Mouse (Mus musculus) ES-Bruce4 (cell line): ENCODE data around the gene Fam107b. TPM values are rescaled to one million over a fixed set of nuclear protein-coding genes. Genes with fewer than 3 reads are reported as not detected.

ENCODE experiments used
- H3K27ac ChIP-seq: 2 replicates; pipeline ENCODE4 v1.5.1; 2012; ENCODE audit warnings: low read length, inconsistent platforms; ENCODE audit not compliant: insufficient read depth
- H3K27me3 ChIP-seq: 2 replicates; pipeline ENCODE4 v1.6.1; 2012; ENCODE audit warnings: mild to moderate bottlenecking, low read length, inconsistent platforms; ENCODE audit not compliant: control insufficient read depth, poor library complexity, insufficient read depth, severe bottlenecking
- H3K36me3 ChIP-seq: 2 replicates; pipeline ENCODE4 v1.6.1; 2012; ENCODE audit warnings: inconsistent platforms, mild to moderate bottlenecking, low read length, moderate library complexity; ENCODE audit not compliant: control insufficient read depth, poor library complexity, insufficient read depth, severe bottlenecking
- H3K4me1 ChIP-seq: one replicate; pipeline ENCODE4 v1.8.1; 2011; ENCODE audit warnings: low read length; ENCODE audit not compliant: control insufficient read depth, insufficient read depth
- H3K4me3 ChIP-seq: 2 replicates; pipeline ENCODE4 v1.5.1; 2011; ENCODE audit warnings: low read depth, mild to moderate bottlenecking, low read length
- H3K9ac ChIP-seq: 2 replicates; pipeline ENCODE4 v1.6.1; 2012; ENCODE audit warnings: low read depth, mild to moderate bottlenecking, inconsistent platforms; ENCODE audit not compliant: poor library complexity, severe bottlenecking
- H3K9me3 ChIP-seq: replicated peaks from 2 replicates; pipeline ENCODE4 v1.6.1; 2012; ENCODE audit warnings: mild to moderate bottlenecking, low read length, inconsistent platforms; ENCODE audit not compliant: control insufficient read depth, poor library complexity, insufficient read depth, severe bottlenecking
- CTCF ChIP-seq: IDR thresholded peaks from one replicate; pipeline ENCODE4 v1.8.1; 2011; ENCODE audit warnings: low read depth, low read length
- EP300 ChIP-seq: IDR thresholded peaks from 2 replicates; pipeline ENCODE4 v1.6.1; 2011; ENCODE audit warnings: low read depth, low read length; ENCODE audit not compliant: insufficient read depth
- POLR2A ChIP-seq: IDR thresholded peaks from one replicate; pipeline ENCODE4 v1.8.1; 2011; ENCODE audit warnings: low read length; ENCODE audit not compliant: insufficient read depth
- polyA plus RNA-seq: library from polyadenylated mRNA; stranded (reverse); fragments of >200 nt; gene quantifications from 2 replicates; pipeline ENCODE4 v1.2.4, GENCODE M21; 2011; ENCODE audit warnings: low read depth; ENCODE audit not compliant: missing spikeins, insufficient read depth, insufficient read length

The Fam107b gene
- polyA plus RNA-seq, 1 experiment = 54.4 TPM

GRCm38 (mm10) chr2:3758406-3758805 lies 188.1 kb downstream of the Fam107b start:
- Histone ChIP-seq H3K36me3 (no peaks in the 10 kb centered on the region), H3K9me3 (no peaks in the 10 kb centered on the region), H3K4me3 (no peak overlapping the region), H3K27ac (no peak overlapping the region), H3K9ac (no peak overlapping the region), H3K4me1 (no peaks in the 10 kb centered on the region), H3K27me3 (no peaks in the 10 kb centered on the region)
- TF ChIP-seq EP300 (no peak), CTCF (no peak), POLR2A (no peak)

- Histone ChIP-seq H3K27ac (no peak overlapping the region), H3K36me3 (no peaks in the 10 kb centered on the region), H3K4me1 (no peaks in the 10 kb centered on the region), H3K27me3 (no peaks in the 10 kb centered on the region), H3K9me3 (no peaks in the 10 kb centered on the region), H3K4me3 (no peak overlapping the region), H3K9ac (no peak overlapping the region)
- TF ChIP-seq POLR2A (no peak), EP300 (no peak), CTCF (no peak)
Measured at GRCm38 (mm10) chr2:3760234-3760836, 190.0 kb downstream of the Fam107b start.

DNA sequence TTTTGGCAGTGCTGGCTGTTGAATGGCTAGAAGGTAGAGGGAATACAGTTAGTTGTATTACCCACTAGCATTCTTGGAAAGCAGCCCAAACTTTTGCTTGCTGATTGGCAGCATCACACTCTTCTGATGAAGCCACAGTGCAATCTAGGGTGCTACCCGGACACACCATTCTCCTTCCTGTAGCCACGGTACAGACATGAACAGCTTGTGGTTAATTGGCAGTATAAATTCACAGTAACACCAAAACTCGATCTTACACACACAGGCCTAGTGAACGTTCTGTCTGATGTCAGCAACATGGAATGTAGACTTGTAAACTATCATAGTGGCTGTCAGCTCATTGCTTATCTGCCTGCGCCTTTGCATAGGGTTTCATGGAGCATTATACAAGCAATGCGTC lies 193.8 kb downstream of the Fam107b start:
- Histone ChIP-seq H3K36me3 (no peaks in the 10 kb centered on the region), H3K27me3 (no peaks in the 10 kb centered on the region), H3K9ac (no peak overlapping the region), H3K4me1 (no peaks in the 10 kb centered on the region), H3K27ac (no peak overlapping the region), H3K9me3 (no peaks in the 10 kb centered on the region), H3K4me3 (no peak overlapping the region)
- TF ChIP-seq EP300 (no peak), CTCF (no peak), POLR2A (no peak)

DNA sequence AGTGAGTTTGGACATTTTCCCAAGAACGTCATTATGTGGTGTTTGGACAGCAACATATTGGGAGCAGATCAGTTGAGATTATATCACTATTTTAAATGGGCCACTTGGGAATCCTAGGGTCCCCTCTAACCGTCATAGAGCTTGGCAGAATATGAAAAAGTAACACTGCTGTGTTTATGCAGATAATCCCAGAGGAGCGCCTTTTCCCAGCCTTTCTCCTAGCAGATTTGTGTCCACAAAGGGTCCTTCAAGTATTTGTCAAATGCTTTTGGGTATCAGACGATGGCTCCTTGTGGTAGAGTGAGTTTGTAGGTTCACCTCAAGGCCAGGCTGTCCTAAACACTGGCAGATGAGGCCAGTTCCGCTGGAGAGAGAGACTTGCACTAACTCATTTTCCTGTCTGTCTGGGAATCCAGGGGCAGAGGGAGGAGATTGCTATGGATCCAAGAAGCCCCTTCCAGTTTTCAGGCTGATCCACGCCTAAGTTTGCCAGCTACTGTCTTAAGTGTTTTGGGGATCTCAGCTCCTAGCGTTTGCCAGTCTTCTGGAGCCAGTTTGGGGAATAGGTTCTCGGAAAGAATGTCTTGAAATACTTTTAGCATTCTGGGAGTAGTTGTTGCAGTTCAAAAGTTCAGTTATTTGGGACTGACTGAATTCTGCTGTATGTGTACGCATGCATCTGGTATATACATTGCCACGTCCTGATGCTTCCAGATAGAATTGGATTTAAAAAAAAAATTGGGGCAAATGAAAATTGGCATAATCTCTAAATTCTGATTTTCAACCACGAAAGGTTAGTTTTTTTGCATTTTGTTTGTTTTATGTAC lies 195.9 kb downstream of the Fam107b start:
- no peak overlapping the region for H3K9ac ChIP-seq
- no peak overlapping the region for H3K4me3 ChIP-seq
- no peak overlapping the region for H3K27ac ChIP-seq
- no peaks in the 10 kb centered on the region for H3K4me1 ChIP-seq
- no peaks in the 10 kb centered on the region for H3K27me3 ChIP-seq
- TF ChIP-seq EP300 (no peak), CTCF (no peak), POLR2A (no peak)
- H3K36me3 ChIP-seq = no peaks in the 10 kb centered on the region
- H3K9me3 ChIP-seq = no peaks in the 10 kb centered on the region

DNA sequence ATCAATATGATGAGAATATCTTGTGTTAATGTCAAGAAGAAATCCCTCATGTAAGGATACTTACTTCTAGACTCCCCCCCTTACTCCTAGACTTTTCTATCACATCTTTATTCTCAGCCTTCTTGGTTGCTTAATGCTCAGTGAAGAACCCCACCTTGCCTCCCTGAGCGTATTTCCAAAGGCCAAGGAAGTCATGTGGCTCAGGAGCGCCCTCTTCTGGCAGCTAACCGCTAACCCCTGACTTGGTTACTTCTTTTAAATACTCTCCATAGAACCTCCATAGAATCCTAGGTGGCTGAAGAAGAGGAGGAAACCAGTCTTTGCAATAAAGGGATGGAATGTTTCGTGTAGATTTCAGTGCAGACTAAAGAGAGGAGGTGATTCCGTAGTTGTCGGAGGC lies 199.0 kb downstream of the Fam107b start:
- no peaks in the 10 kb centered on the region for H3K27me3 ChIP-seq
- H3K9me3 ChIP-seq = no peaks in the 10 kb centered on the region
- no peaks in the 10 kb centered on the region for H3K36me3 ChIP-seq
- H3K9ac ChIP-seq = no peak overlapping the region
- no peak overlapping the region for H3K27ac ChIP-seq
- TF ChIP-seq POLR2A = no peak
- no peak for TF ChIP-seq EP300
- TF ChIP-seq CTCF = peak; percentile 86
- no peak overlapping the region for H3K4me3 ChIP-seq
- no peaks in the 10 kb centered on the region for H3K4me1 ChIP-seq

GRCm38 (mm10) chr2:3769786-3770318 lies 199.6 kb downstream of the Fam107b start:
- Histone ChIP-seq H3K27me3 (no peaks in the 10 kb centered on the region), H3K27ac (no peak overlapping the region), H3K4me3 (no peak overlapping the region), H3K9ac (no peak overlapping the region), H3K36me3 (no peaks in the 10 kb centered on the region), H3K4me1 (no peaks in the 10 kb centered on the region), H3K9me3 (no peaks in the 10 kb centered on the region)
- TF ChIP-seq CTCF = no peak
- no peak for TF ChIP-seq POLR2A
- TF ChIP-seq EP300 = no peak
